Mouse (Mus musculus): Measurements from ENCODE around the gene Cdc42bpb. TPM values are rescaled to one million over a fixed set of nuclear protein-coding genes. Genes with fewer than 3 reads are reported as not detected.

The Cdc42bpb gene
- polyA plus RNA-seq, 1 experiment from 2014 or later = 35.0 TPM

DNA sequence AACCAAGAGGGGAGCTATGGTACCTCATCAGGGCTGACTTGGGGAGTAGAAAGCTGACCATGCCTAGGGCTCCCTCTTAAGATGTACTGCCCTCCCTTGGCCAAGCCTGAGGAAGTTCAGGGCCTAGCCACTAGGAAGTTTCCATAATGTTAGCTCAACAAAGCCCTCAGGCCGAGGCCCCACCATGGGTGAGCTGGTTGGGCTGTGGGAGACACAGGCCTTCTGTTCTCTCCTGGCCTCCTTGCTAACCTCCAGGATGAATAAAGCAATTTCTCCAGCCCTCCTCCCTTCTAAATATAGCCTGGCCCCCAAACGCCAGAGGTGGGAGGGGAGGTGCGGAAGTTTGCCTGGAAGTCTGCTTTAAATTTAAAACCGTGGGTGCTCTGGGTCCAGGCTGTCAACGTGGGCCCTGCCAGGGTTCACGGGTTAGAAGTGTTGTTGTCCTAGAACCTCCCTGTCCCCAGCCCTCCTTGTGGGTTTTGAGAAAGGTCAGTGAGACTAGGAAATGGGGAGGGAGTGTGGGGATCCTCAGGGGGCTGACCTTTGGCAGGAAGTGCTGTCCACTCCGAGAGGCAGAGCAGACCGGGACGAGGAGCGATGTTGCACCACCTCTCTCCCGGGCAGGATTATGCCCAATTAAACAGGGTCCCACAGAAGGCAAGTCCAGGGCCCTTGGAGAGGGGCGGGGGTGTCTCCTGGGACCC lies 35.2 kb upstream of the Cdc42bpb start:
- Histone ChIP-seq H3K4me1 (peaks cover 27% of the 10 kb centered on the region), H3K36me3 (no peaks in the 10 kb centered on the region), H3K4me3 (peak overlapping the region; percentile 36), H3K27me3 (peaks cover 15% of the 10 kb centered on the region), H3K9ac (peak overlapping the region; percentile 36; the same call in 1 of the 2 replicates), H3K9me3 (no peaks in the 10 kb centered on the region), H3K4me2 (replicated peaks) (peak overlapping the region; percentile 53), H3K27ac (no peak overlapping the region)
- WGBS = 13% methylated on average over 12 of the region's 12 CpGs
- no peak for ATAC-seq (ENCODE audit: insufficient number of reproducible peaks, insufficient read depth, low FRiP score, low TSS enrichment)

DNA sequence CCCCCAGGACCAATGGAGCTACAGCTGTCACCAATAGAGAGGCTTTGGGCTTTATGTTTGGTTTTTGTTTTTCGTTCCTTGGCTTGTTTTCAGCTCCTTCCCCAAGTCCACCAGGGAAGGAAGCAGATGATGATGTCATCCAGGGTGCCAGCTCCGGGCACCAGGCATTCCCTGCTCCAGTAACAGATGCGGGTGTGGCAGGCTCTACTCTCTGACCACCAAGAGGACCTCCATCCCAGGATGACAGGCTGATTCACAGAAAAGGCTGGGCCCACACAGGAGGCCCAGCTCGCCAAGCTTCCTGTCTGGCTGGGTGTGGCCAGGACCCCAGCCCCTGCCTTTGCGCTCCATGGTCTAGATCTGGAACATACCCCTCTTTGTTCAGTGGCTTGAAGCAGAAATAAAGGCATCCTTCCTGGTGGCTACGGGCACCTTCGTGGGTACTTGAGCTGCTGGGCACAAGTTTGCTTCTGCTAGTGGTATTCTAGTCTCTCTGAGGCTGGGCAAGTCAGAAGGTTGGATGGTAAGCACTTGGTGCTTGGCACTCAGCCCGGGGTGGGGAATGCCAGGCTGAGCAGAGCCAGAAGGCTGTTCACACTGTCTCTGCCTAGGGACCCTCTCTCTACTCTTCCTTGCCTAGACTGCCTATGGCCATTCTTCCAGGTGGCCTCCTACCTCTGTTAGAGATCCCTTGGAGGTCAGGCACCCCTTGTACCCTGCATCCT lies 34.3 kb upstream of the Cdc42bpb start:
- Histone ChIP-seq H3K36me3 (no peaks in the 10 kb centered on the region), H3K4me1 (peaks cover 17% of the 10 kb centered on the region), H3K27me3 (peaks cover 23% of the 10 kb centered on the region), H3K4me2 (replicated peaks) (no peak overlapping the region), H3K27ac (no peak overlapping the region), H3K9ac (no peak overlapping the region), H3K4me3 (no peak overlapping the region), H3K9me3 (no peaks in the 10 kb centered on the region)
- ATAC-seq (ENCODE audit: insufficient number of reproducible peaks, insufficient read depth, low FRiP score, low TSS enrichment) = no peak
- WGBS = 69% methylated on average over 8 of the region's 8 CpGs

DNA sequence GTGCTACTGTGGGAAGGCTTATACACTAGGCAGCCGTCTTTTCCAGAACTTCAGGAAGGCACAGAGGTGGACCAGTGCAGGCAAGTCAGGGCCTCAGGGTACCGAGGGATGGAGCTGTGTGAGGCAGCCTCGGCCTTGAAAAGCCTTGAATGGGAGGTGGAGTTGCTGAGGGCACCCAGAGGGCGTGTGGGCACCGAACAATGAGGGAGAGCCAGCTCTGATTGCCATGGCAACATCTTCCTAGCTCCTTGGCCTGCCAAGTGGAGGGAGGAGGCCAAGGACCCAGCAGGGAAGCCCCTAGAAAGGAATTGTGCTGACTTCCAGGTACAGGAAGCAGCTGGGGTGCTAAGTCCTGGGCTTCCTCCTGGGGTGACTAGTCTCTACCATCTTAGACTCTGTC lies 32.1 kb upstream of the Cdc42bpb start:
- 16% methylated on average over 5 of the region's 5 CpGs for WGBS
- H3K9me3 ChIP-seq = no peaks in the 10 kb centered on the region
- no peak for ATAC-seq (ENCODE audit: insufficient number of reproducible peaks, insufficient read depth, low FRiP score, low TSS enrichment)
- peaks cover 36% of the 10 kb centered on the region for H3K27me3 ChIP-seq
- no peak overlapping the region for H3K27ac ChIP-seq
- no peak overlapping the region for H3K9ac ChIP-seq
- H3K4me1 ChIP-seq = peaks cover 12% of the 10 kb centered on the region
- H3K36me3 ChIP-seq = no peaks in the 10 kb centered on the region
- H3K4me3 ChIP-seq = no peak overlapping the region
- H3K4me2 ChIP-seq (replicated peaks) = no peak overlapping the region

DNA sequence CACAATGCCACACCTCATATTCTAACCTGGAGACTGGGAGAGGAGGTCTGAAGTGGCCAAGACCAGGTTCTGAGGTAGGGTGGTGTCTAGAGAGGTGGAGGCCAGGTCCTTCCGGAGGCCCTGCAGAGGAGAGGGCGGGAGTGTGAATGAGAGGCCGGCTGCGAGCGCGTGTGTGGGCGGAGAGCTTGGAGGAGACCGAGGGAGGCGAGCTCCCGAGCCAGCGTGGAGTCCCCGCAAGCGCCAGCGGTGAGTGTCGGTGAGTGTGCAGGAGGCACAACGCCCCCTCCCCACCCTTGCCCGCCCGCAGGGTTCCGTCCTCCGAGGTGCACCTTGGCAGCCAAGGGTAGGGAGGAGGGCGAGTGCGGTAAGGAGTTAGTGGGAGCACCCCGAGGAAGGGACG lies 29.1 kb upstream of the Cdc42bpb start, which contains the start of gene Lbhd2:
Gene Lbhd2 (plus strand): TSS at position 188 of the 400 bp plus-strand sequence.
- H3K9me3 ChIP-seq = no peaks in the 10 kb centered on the region
- no peak within 1 kb of the TSS for H3K9ac ChIP-seq
- peaks cover 42% of the 10 kb centered on the region for H3K27me3 ChIP-seq
- peak within 1 kb of the TSS; percentile 37 for H3K4me2 ChIP-seq (replicated peaks)
- no peak for ATAC-seq (ENCODE audit: insufficient number of reproducible peaks, insufficient read depth, low FRiP score, low TSS enrichment)
- H3K36me3 ChIP-seq = no peaks in the 10 kb centered on the region
- WGBS = 4% methylated on average over 24 of the region's 24 CpGs
- no peak within 1 kb of the TSS for H3K27ac ChIP-seq
- peak within 1 kb of the TSS; percentile 25; the same call in 1 of the 2 replicates for H3K4me3 ChIP-seq
- H3K4me1 ChIP-seq = 0 out of 2 replicates have a peak, but pooled peaks cover 4% of the 10 kb centered on the region

DNA sequence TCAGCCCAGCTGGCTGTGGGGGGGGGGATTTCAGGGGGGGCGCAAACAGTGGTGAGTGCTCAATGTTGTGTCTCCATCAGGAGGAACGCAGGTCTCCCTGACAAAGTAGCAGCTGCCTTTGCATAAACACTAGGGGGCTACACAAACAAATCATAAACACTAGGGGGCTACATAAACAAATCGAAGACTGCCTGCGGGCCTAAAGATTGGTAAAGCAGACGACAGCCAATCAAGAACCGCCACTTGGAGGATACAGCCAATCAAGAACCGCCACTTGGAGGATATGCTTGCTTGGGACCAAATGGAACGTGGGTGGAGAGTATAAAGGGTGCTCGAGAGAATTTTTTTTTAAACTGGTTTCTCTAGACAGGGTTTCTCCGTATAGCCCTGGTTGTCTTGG lies 27.4 kb upstream of the Cdc42bpb start:
- Histone ChIP-seq H3K9ac (no peak overlapping the region), H3K36me3 (no peaks in the 10 kb centered on the region), H3K4me3 (no peak overlapping the region), H3K9me3 (no peaks in the 10 kb centered on the region), H3K27me3 (peaks cover 42% of the 10 kb centered on the region), H3K4me2 (replicated peaks) (no peak overlapping the region), H3K27ac (no peak overlapping the region), H3K4me1 (0 out of 2 replicates have a peak, but pooled peaks cover 5% of the 10 kb centered on the region)
- WGBS = 64% methylated on average over 10 of the region's 10 CpGs
- ATAC-seq (ENCODE audit: insufficient number of reproducible peaks, insufficient read depth, low FRiP score, low TSS enrichment) = no peak

DNA sequence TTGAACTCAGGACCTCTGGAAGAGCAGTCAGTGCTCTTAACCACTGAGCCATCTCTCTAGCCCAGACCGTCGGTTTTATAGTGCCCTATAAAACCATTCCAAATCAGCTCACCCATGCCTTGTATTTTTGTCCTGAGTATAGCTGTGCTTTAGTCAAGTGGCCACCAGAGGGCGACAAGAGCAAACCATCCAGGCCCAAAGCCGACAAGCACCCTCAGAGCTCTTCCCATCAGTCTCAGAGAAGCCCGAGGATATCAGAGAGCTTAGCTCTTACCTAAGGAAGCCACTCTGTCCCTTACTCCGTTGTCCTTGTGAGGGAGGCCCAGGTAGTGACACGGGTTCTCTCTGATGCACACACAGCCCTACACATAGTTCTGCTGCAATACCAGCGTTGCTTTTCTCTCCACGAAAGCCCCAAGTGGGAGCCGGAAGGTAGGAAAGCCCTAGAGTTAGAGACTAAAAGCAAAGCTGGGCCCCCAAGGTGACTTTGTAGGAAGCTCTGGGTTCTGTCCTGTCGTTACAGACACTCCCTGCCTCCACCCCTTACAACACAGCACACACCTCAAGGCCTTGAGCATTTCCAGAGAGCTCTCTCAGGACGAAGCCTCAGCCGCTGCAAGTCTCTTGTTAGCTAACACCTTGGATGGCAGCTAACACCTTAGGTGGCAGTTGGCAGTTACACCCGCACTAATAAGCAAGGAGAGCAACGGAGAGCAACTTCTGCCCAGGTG lies 24.1 kb upstream of the Cdc42bpb start:
- H3K4me2 ChIP-seq (replicated peaks) = no peak overlapping the region
- H3K9ac ChIP-seq = no peak overlapping the region
- H3K27ac ChIP-seq = no peak overlapping the region
- peaks cover 25% of the 10 kb centered on the region for H3K27me3 ChIP-seq
- 0 out of 2 replicates have a peak, but pooled peaks cover 5% of the 10 kb centered on the region for H3K4me1 ChIP-seq
- no peak for ATAC-seq (ENCODE audit: insufficient number of reproducible peaks, insufficient read depth, low FRiP score, low TSS enrichment)
- WGBS = 24% methylated on average over 15 of the region's 15 CpGs
- H3K36me3 ChIP-seq = no peaks in the 10 kb centered on the region
- no peaks in the 10 kb centered on the region for H3K9me3 ChIP-seq
- H3K4me3 ChIP-seq = no peak overlapping the region

DNA sequence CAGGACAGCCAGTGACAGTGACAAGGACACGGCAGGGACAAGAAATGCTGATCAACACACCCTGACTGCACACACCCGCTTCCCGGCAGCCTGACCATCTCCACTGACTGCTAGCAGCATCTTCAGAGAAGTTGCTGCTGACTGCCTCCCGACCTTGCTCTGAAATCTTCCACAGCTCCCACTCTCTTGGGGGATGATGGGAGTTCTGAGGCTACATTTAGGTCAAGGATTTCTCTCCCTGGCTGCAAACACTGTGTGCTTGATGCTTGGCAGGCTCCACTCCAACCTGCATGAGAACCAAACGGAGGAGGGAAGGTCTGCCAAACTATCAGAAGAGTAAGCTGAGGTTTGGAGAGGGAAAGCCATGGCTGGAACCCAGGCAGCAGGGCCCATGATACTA lies 19.5 kb upstream of the Cdc42bpb start:
- 0 out of 2 replicates have a peak, but pooled peaks cover 5% of the 10 kb centered on the region for H3K4me1 ChIP-seq
- H3K4me2 ChIP-seq (replicated peaks) = no peak overlapping the region
- WGBS = 68% methylated on average over 5 of the region's 5 CpGs
- H3K36me3 ChIP-seq = no peaks in the 10 kb centered on the region
- no peak overlapping the region for H3K9ac ChIP-seq
- H3K4me3 ChIP-seq = no peak overlapping the region
- no peaks in the 10 kb centered on the region for H3K9me3 ChIP-seq
- ATAC-seq (ENCODE audit: insufficient number of reproducible peaks, insufficient read depth, low FRiP score, low TSS enrichment) = no peak
- H3K27me3 ChIP-seq = peaks cover 11% of the 10 kb centered on the region; the same call in 1 of the 2 replicates
- H3K27ac ChIP-seq = no peak overlapping the region

DNA sequence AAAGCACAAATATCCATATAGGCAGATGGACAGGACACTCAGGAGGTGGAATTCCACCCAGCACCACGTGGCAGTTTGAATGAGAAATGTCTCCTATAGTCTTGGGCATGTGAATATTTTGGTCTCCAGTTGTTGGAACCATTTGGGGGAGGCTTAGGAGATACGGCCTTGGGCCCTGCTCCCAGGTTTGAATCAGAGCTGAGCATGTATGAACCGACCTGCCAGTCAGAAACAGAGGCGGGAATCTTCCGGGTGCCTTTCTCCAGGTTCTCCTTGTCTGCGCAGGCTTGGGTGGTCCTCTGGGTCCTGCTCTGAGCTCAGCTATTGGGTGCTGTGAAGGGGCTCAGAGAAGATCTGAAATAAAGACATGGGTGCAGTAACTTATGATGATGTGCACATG lies 16.5 kb upstream of the Cdc42bpb start:
- Histone ChIP-seq H3K27me3 (0 out of 2 replicates have a peak, but pooled peaks cover 8% of the 10 kb centered on the region), H3K4me1 (no peaks in the 10 kb centered on the region), H3K36me3 (no peaks in the 10 kb centered on the region), H3K4me2 (replicated peaks) (no peak overlapping the region), H3K9me3 (no peaks in the 10 kb centered on the region), H3K9ac (no peak overlapping the region), H3K27ac (no peak overlapping the region), H3K4me3 (no peak overlapping the region)
- 80% methylated on average over 6 of the region's 6 CpGs for WGBS
- no peak for ATAC-seq (ENCODE audit: insufficient number of reproducible peaks, insufficient read depth, low FRiP score, low TSS enrichment)

DNA sequence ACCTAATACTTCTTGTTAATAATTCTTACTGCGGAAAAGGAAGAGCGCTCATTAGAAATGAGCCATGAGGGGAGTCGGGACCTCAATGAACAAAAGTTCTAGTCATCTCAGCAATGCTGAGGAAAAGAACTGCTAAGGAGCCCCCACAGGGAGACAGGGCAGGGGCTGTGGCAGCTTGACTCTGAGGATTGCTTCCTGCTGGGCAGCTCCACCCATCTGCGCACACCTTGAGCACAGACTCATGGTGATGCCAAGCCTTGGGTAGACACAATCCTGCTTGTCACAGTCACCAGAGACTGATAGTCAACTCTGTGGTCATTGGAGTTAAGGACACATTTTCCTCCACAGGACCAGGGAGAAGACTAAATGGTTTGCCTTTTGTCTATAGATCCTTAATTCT lies 9.6 kb upstream of the Cdc42bpb start:
- H3K4me2 ChIP-seq (replicated peaks) = no peak overlapping the region
- no peak for ATAC-seq (ENCODE audit: insufficient number of reproducible peaks, insufficient read depth, low FRiP score, low TSS enrichment)
- H3K9me3 ChIP-seq = no peaks in the 10 kb centered on the region
- H3K9ac ChIP-seq = no peak overlapping the region
- no peaks in the 10 kb centered on the region for H3K4me1 ChIP-seq
- no peak overlapping the region for H3K4me3 ChIP-seq
- WGBS = 85% methylated on average over 4 of the region's 4 CpGs
- H3K27me3 ChIP-seq = no peaks in the 10 kb centered on the region
- no peaks in the 10 kb centered on the region for H3K36me3 ChIP-seq
- H3K27ac ChIP-seq = no peak overlapping the region

DNA sequence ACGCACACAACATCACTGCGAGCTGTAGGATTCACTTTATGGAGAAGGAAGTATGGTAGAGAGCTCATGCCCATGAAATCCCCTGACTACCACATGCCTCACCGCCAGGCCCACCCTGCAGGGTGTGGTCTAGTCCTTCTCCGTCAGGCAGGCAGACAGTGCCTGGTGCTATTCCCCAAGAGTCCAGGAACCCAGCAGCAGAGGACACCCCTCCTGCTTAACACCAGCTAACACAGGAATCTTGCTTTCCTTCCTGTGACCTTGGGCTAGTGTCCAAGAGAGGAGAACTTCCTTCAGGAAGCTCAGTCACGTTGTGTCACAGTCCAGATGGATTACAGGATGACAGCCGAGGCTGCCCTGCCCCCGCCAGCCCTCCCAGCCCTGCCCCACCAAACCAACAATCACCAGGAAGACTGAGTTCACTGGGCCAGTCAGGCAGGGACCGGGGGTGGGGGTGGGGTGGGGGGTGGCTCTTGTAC lies 9.2 kb upstream of the Cdc42bpb start:
- Histone ChIP-seq H3K9ac (no peak overlapping the region), H3K9me3 (no peaks in the 10 kb centered on the region), H3K4me2 (replicated peaks) (no peak overlapping the region), H3K4me1 (no peaks in the 10 kb centered on the region), H3K36me3 (no peaks in the 10 kb centered on the region), H3K27ac (no peak overlapping the region), H3K4me3 (no peak overlapping the region), H3K27me3 (no peaks in the 10 kb centered on the region)
- no peak for ATAC-seq (ENCODE audit: insufficient number of reproducible peaks, insufficient read depth, low FRiP score, low TSS enrichment)
- WGBS = 58% methylated on average over 8 of the region's 8 CpGs

DNA sequence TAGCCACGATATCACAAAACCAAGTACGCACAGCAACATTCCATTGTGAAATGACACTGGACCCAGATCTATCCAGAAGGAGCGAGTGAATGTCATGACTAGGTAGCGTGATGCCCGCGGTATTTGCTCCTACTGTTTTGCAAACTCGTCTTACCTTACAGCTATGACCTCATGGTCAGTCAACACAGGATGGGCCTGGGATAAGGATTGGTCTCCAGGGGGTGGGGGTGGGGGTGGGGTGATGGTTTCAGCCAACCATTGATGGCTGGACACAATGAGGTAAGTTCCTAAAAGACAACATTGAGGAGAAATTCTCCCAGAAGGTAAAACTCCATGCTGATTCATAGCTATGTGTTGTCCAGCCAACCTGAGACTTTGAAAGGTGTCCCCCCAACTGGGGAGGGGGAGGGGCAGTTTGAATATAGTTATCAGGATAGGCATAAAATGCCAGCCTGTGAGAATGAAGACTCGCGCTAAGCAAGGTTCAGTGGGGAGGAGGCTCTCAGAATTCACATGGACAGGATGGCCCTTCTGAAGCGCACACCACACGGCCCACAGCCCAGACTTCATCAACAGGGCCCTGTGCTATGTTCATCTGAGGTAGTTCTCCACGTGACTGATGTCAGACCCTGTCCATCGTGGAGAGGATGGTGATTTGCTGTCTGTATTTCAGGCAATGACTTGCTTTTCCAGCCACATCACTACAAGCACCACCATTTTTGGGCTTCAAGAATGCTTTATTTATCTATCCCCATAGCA lies 8.5 kb upstream of the Cdc42bpb start:
- Histone ChIP-seq H3K4me3 (no peak overlapping the region), H3K9me3 (no peaks in the 10 kb centered on the region), H3K27ac (no peak overlapping the region), H3K27me3 (no peaks in the 10 kb centered on the region), H3K36me3 (no peaks in the 10 kb centered on the region), H3K4me1 (no peaks in the 10 kb centered on the region), H3K4me2 (replicated peaks) (no peak overlapping the region), H3K9ac (no peak overlapping the region)
- ATAC-seq (ENCODE audit: insufficient number of reproducible peaks, insufficient read depth, low FRiP score, low TSS enrichment) = no peak
- 86% methylated on average over 13 of the region's 13 CpGs for WGBS

Data from embryonic facial prominence, embryonic 12.5 days (tissue).